Mouse (Mus musculus) 3T3-L1 (cell line): ENCODE results near the gene Ulk4.

Experiments
- DNase-seq: peaks from one replicate; pipeline ENCODE4 v3.0.0-alpha.2; 2015; ENCODE audit warnings: low read depth, low spot score

Gene Ulk4

GRCm38 (mm10) chr9:121277118-121278060 is at the start of gene Ulk4:
Ulk4 (minus strand) TSS chr9:121277197.
- DNase-seq, result peak; percentile 96

GRCm38 (mm10) chr9:121322034-121322433 is 45.0 kb upstream of the Ulk4 start:
- DNase-seq, result no peak

GRCm38 (mm10) chr9:121321118-121321517 is 44.1 kb upstream of the Ulk4 start:
- DNase-seq, result no peak

DNA sequence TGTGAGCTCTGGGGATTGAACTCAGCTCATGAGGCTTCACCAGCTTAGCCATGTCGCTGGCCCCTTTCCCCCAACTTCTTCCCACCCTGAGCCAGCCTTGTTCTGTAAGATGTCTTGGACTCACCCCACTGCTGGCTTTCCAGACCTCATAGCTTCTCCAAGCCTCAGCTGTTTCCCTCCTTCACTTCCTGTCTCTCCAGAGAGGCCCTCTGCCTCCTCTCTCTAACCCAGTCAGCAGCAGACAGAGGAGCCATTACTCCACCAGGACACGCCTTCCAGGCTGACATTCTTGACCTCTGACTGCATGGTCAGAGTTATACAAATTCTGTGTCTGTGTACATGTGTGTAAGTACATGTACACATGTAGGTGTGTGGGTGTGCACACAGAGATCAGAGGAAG is 43.4 kb upstream of the Ulk4 start:
- DNase-seq, result no peak

DNA sequence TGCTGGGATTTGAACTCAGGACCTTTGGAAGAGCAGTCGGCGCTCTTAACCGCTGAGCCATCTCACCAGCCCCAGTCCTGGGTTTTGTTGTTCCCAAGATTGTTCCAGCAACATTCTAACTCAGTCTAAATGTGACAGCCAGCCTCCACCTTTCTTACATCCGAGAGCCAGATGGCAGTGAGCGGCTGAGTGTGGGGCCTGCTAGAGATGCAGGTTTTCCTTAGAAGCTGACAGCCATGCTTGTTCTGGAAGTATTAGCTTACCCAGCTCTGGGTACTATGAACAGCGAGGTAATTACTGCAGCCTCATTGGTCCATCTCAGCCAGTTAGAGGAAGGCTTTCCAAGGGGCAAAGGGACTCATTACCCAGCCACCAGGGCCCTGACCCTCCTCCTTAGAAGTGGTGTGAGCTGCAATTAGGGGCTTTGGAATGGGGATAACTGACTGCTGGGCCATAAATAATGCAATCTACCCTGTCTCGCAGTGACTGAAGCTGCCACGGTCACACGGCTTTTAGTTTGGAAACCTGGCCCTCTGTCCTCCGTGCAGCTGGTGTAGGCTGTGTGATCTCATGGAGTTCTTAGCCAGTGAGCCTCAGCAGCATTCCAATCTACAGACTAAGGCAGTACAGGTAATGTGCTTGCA is 42.4 kb upstream of the Ulk4 start:
- DNase-seq, result no peak

GRCm38 (mm10) chr9:121316621-121317405 is 39.8 kb upstream of the Ulk4 start:
- DNase-seq, result peak; percentile 76

GRCm38 (mm10) chr9:121315901-121316595 is 39.1 kb upstream of the Ulk4 start:
- DNase-seq, result no peak

DNA sequence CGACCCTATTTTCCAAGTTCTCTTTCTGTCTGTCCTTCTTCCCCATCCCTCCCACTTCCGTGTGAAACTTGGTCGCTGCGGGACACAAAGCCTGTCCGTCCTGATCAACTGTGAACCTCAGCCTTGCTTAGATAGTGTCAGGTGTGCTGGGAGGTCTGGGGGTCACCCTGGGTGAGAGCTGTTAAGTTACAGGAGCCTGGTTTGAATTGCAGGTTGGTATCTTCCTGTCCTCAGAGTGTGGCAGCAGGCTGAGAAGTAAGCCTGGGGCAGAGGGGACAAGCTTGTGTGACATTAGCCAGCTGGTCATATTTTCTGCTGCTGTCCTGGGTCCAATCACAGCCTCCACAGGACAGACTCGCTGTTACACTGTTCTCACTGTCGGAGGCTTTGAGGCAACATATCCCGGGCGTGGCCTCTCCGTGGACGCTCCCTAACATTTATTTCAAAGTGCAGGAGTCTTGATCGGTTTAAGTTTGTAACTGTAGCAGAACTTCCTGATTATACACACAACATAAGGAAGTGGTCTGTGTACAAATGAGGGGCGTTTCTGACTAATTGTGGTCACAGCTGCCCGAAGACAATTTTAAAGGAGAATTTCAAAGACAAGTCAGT is 37.6 kb upstream of the Ulk4 start:
- peak; percentile 43 for DNase-seq

GRCm38 (mm10) chr9:121313656-121314374 is 36.8 kb upstream of the Ulk4 start:
- DNase-seq, result peak; percentile 97

- DNase-seq, result no peak
Measured at GRCm38 (mm10) chr9:121312237-121312891, 35.4 kb upstream of the Ulk4 start.

GRCm38 (mm10) chr9:121311846-121312236 is 34.8 kb upstream of the Ulk4 start:
- DNase-seq, result no peak

GRCm38 (mm10) chr9:121310501-121310900 is 33.5 kb upstream of the Ulk4 start:
- no peak for DNase-seq

DNA sequence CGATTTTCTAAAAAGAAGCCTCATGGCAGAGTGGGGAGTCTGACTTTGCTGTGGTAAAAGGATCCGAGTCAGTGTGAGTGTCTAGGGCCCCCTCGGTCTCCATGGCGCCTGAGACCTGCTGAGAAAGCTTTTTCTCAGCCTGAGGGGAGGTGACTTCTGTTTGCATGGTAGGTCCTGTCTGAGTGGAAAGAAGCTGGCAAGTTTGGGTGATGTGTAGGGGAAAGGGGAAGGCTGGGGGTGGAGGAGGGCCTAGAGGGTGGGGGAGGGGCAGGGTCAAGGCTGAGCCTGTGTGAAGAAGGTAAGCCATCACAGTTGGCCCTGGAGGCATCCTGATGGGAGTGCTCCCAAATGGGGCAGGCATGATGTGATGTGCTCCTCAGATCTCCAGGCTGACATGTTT is 32.3 kb upstream of the Ulk4 start:
- DNase-seq, result no peak

GRCm38 (mm10) chr9:121305456-121305855 is 28.5 kb upstream of the Ulk4 start:
- no peak for DNase-seq

GRCm38 (mm10) chr9:121304520-121304919 is 27.5 kb upstream of the Ulk4 start:
- no peak for DNase-seq

DNA sequence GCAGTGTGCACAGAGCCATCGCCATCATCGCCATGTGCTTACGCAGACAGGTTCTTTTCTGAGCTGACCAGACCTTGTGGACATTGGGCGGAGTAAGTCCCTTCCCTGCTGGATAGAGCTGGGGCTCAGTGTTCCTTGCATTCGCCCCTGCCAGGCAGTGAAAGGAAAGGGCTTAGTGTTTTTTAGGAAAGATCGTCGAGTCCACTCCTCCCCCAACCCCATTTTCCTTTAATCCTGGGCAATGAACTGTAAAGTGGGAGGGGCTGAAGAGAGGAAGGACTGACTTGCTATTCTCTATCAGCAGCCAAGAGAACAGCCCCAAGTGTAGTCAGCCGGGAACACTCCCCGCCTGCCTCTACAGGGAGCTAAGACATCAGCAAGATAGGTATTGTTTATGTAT is 26.8 kb upstream of the Ulk4 start:
- DNase-seq, result no peak

- DNase-seq, result peak; percentile 18
Measured at GRCm38 (mm10) chr9:121303086-121303485, 26.1 kb upstream of the Ulk4 start.

- DNase-seq, result no peak
Measured at GRCm38 (mm10) chr9:121302543-121302942, 25.5 kb upstream of the Ulk4 start.

DNA sequence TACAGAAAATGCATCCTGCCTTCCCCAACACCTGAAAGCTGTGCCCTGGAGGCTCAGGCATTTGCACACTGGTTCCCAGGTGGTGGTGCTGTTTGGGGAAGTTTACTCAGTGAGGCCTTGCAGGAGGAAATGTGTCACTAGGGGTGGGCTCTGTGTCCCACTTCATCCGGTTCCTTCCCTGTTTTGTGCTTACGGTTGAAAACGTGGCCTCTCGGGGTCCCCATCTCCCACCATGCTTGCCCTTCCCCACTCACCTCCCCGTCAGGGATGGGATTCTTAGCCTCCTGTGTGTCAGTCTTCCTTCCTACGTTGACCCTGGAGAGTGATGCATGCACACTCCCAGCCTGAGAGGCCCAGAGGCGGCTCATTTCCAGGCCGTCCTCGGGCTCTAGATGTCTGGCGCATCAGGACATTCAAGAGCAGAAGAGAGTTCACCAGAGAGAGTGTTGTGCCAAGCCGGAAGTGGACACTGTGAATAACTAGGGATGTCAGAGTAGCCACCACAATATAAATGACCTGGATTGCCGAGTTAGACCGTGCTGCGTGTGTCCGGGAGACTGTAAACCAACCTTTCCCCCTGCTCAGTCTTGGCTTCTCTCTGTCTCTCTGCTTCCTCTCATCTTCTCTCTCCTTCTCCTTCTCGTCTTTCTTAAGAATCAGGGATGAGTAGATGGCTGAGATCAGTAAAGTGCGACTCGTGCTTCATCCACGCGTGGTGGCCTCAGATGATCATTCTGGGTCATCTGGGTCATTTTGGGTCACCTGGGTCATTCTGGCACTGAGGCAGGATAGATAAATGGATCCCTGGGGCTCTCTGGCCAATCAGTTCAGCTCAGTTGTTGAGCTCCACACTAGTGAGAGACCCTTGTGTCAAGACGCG is 24.3 kb upstream of the Ulk4 start:
- no peak for DNase-seq
